Mouse (Mus musculus) neural tube, embryonic 11.5 days (tissue): Measurements from ENCODE around the gene Mpig6b. TPM values are rescaled to one million over a fixed set of nuclear protein-coding genes. Genes with fewer than 3 reads are reported as not detected.

Experiments
- ATAC-seq: fragments of 200-750 bp; cut with Nextera tagmentation; 2 replicates; pipeline ENCODE4 v1.8.0; 2017; ENCODE audit warnings: moderate number of reproducible peaks, mild to moderate bottlenecking, moderate TSS enrichment, moderate library complexity; ENCODE audit not compliant: insufficient read depth, low FRiP score, low TSS enrichment
- DNase-seq: peaks from one replicate; pipeline ENCODE4 v3.0.0-alpha.2; 2015; ENCODE audit warnings: low spot score
- H3K27ac ChIP-seq: fragments of 300-500 bp; sonication (generic); 2 replicates; pipeline ENCODE4 v1.5.1; 2014; ENCODE audit warnings: low read depth, mild to moderate bottlenecking, low read length
- H3K27me3 ChIP-seq: fragments of 300-500 bp; sonication (generic); 2 replicates; pipeline ENCODE4 v1.6.1; 2014; ENCODE audit warnings: mild to moderate bottlenecking, low read length, mixed read lengths; ENCODE audit not compliant: control insufficient read depth, insufficient read depth
- H3K36me3 ChIP-seq: fragments of 300-500 bp; sonication (generic); 2 replicates; pipeline ENCODE4 v1.6.1; 2014; ENCODE audit warnings: mild to moderate bottlenecking, low read length, moderate library complexity, mixed read lengths; ENCODE audit not compliant: control insufficient read depth, insufficient read depth
- H3K4me1 ChIP-seq: fragments of 300-500 bp; sonication (generic); 2 replicates; pipeline ENCODE4 v1.6.1; 2014; ENCODE audit warnings: low read length, mixed read lengths; ENCODE audit not compliant: control insufficient read depth, insufficient read depth
- H3K4me2 ChIP-seq: fragments of 300-500 bp; sonication (generic); 2 replicates; pipeline ENCODE4 v1.6.1; 2014; ENCODE audit warnings: low read depth, mild to moderate bottlenecking, moderate library complexity
- H3K4me3 ChIP-seq: fragments of 300-500 bp; sonication (generic); 2 replicates; pipeline ENCODE4 v1.5.1; 2014; ENCODE audit warnings: low read depth, low read length
- H3K9ac ChIP-seq: fragments of 300-500 bp; sonication (generic); 2 replicates; pipeline ENCODE4 v1.6.1; 2014; ENCODE audit warnings: mild to moderate bottlenecking, low read length
- H3K9me3 ChIP-seq: fragments of 300-500 bp; sonication (generic); 2 replicates; pipeline ENCODE4 v1.6.1; 2016; ENCODE audit warnings: low read length; ENCODE audit not compliant: control insufficient read depth
- WGBS: fragments of 180-500 bp; shearing (Covaris S2); extraction: QIAGEN DNeasy Blood & Tissue Kit; methylation state at CpG from one replicate; pipeline ENCODE4 v1.1.7; 2014; 5-methylcytosine and 5-hydroxymethylcytosine counted together
- polyA plus RNA-seq: library from polyadenylated mRNA; unstranded; fragments of >200 nt; fragmentation: Nextera tagmentation; extraction: Ambion mirVana; gene quantifications from 2 replicates; pipeline ENCODE4 v1.2.1, GENCODE M21; 2014

The Mpig6b gene
- polyA plus RNA-seq, 1 experiment from 2014 or later: 1.5 TPM

GRCm38 (mm10) chr17:35068213-35068914, 2.4 kb upstream of the Mpig6b start:
- Histone ChIP-seq H3K4me1 (peaks cover 13% of the 10 kb centered on the region), H3K4me3 (no peak overlapping the region), H3K9me3 (no peaks in the 10 kb centered on the region), H3K27ac (no peak overlapping the region), H3K36me3 (no peaks in the 10 kb centered on the region), H3K27me3 (peaks cover 20% of the 10 kb centered on the region), H3K4me2 (no peak overlapping the region), H3K9ac (no peak overlapping the region; the same call in 1 of the 2 replicates)
- ATAC-seq: no peak
- WGBS: 88% methylated on average over 17 of the region's 17 CpGs
- DNase-seq: no peak

- Histone ChIP-seq H3K36me3 (peaks cover 2% of the 10 kb centered on the region; the same call in 1 of the 2 replicates), H3K27ac (no peak within 1 kb of the TSS), H3K9ac (peak within 1 kb of the TSS; percentile 49), H3K4me3 (peak within 1 kb of the TSS; percentile 22), H3K27me3 (peaks cover 20% of the 10 kb centered on the region), H3K4me2 (peak within 1 kb of the TSS; percentile 57), H3K9me3 (no peaks in the 10 kb centered on the region), H3K4me1 (peaks cover 16% of the 10 kb centered on the region)
- ATAC-seq (no peak), DNase-seq (peak; percentile 49)
- WGBS: under 1% methylated on average over 48 of the region's 48 CpGs
Observed at GRCm38 (mm10) chr17:35064951-35065947, 735 bp downstream of the Mpig6b start, which contains the start of gene Ly6g6c. TSS of gene Ly6g6c (plus strand) at chr17:35065388.

GRCm38 (mm10) chr17:35064378-35064877, 1.6 kb downstream of the Mpig6b start:
- Histone ChIP-seq H3K4me3 (no peak overlapping the region), H3K36me3 (peaks cover 2% of the 10 kb centered on the region; the same call in 1 of the 2 replicates), H3K4me2 (peak overlapping the region; percentile 57), H3K27ac (no peak overlapping the region), H3K9me3 (no peaks in the 10 kb centered on the region), H3K27me3 (peaks cover 20% of the 10 kb centered on the region), H3K9ac (no peak overlapping the region; the same call in 1 of the 2 replicates), H3K4me1 (peaks cover 21% of the 10 kb centered on the region)
- DNase-seq (no peak), ATAC-seq (no peak)
- WGBS: 29% methylated on average over 10 of the region's 10 CpGs

- WGBS: 89% methylated on average over 3 of the region's 3 CpGs
- H3K4me3 ChIP-seq: no peak overlapping the region
- no peak overlapping the region for H3K9ac ChIP-seq
- no peak overlapping the region for H3K4me2 ChIP-seq
- DNase-seq (no peak), ATAC-seq (no peak)
- no peaks in the 10 kb centered on the region for H3K9me3 ChIP-seq
- H3K4me1 ChIP-seq: peaks cover 21% of the 10 kb centered on the region
- H3K27ac ChIP-seq: no peak overlapping the region
- H3K36me3 ChIP-seq: peaks cover 2% of the 10 kb centered on the region; the same call in 1 of the 2 replicates
- H3K27me3 ChIP-seq: peaks cover 20% of the 10 kb centered on the region
Observed at GRCm38 (mm10) chr17:35063466-35063865, 2.5 kb downstream of the Mpig6b start.

- H3K4me1 ChIP-seq: peaks cover 23% of the 10 kb centered on the region
- WGBS: 85% methylated on average over 8 of the region's 8 CpGs
- DNase-seq (no peak), ATAC-seq (no peak)
- no peak overlapping the region for H3K9ac ChIP-seq
- no peak overlapping the region for H3K27ac ChIP-seq
- 0 out of 2 replicates have a peak overlapping the region, but pooled peaks have one; percentile 60 for H3K4me3 ChIP-seq
- peaks cover 17% of the 10 kb centered on the region for H3K27me3 ChIP-seq
- no peaks in the 10 kb centered on the region for H3K9me3 ChIP-seq
- no peak overlapping the region for H3K4me2 ChIP-seq
- peaks cover 3% of the 10 kb centered on the region for H3K36me3 ChIP-seq
Observed at GRCm38 (mm10) chr17:35061299-35061698, 4.7 kb downstream of the Mpig6b start.

- Histone ChIP-seq H3K4me2 (peak overlapping the region; percentile 92), H3K27ac (no peak overlapping the region), H3K36me3 (peaks cover 7% of the 10 kb centered on the region), H3K9me3 (no peaks in the 10 kb centered on the region), H3K4me1 (peaks cover 23% of the 10 kb centered on the region), H3K9ac (no peak overlapping the region; the same call in none of the 2 replicates), H3K27me3 (peaks cover 17% of the 10 kb centered on the region), H3K4me3 (peak overlapping the region; percentile 60)
- no peak for ATAC-seq
- no peak for DNase-seq
- WGBS: 60% methylated on average over 22 of the region's 22 CpGs
Observed at GRCm38 (mm10) chr17:35060737-35061297, 5.2 kb downstream of the Mpig6b start.

GRCm38 (mm10) chr17:35060071-35060470, 5.9 kb downstream of the Mpig6b start:
- Histone ChIP-seq H3K9ac (peak overlapping the region; percentile 79), H3K9me3 (no peaks in the 10 kb centered on the region), H3K4me3 (peak overlapping the region; percentile 60), H3K4me1 (peaks cover 19% of the 10 kb centered on the region), H3K36me3 (peaks cover 10% of the 10 kb centered on the region), H3K4me2 (peak overlapping the region; percentile 92), H3K27me3 (peaks cover 10% of the 10 kb centered on the region), H3K27ac (no peak overlapping the region)
- ATAC-seq (no peak), DNase-seq (no peak)
- WGBS: 31% methylated on average over 14 of the region's 14 CpGs
